Mouse (Mus musculus): ENCODE measurements around the gene Trmt112. TPM values are rescaled to one million over a fixed set of nuclear protein-coding genes. Genes with fewer than 3 reads are reported as not detected.
A peak's percentile ranks its signal among the peaks of the same experiment; 100 is the strongest.

Gene Trmt112
- polyA plus RNA-seq, 1 experiment: 124 TPM

DNA sequence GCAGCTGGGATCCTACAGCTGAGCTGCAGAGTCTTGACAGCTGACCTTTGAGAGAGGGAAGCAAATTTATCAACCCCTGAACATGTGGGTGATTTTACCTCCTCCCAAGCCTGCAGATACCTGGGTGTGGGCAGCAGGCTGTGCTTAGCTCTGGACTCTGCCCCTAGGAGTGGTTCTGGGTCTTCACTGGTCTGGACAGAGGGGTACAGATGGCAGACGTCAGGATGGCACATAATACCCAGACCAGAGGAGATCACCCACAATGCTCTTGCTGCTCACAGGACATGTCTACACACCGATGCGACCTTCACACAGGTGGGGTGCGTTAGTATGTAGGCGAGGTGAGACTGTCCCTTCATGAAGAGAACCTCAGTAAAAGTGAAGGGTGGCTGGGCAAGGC lies 40.0 kb downstream of the Trmt112 start:
- Histone ChIP-seq H3K27ac (ENCODE audit: insufficient read depth, low read length) (no peak overlapping the region), H3K4me1 (ENCODE audit: control insufficient read depth, insufficient read depth, low read length) (peaks cover 22% of the 10 kb centered on the region), H3K4me3 (replicated peaks; ENCODE audit: insufficient read depth, low read depth, low read length) (no peak overlapping the region), H3K27me3 (ENCODE audit: control insufficient read depth, insufficient read depth, low read length) (no peaks in the 10 kb centered on the region)
- TF ChIP-seq CTCF (IDR thresholded peaks at IDR 0.05; ENCODE audit: borderline replicate concordance, insufficient read depth, low read depth, low read length): no peak
- TF ChIP-seq POLR2A (IDR thresholded peaks at IDR 0.05; ENCODE audit: borderline replicate concordance, insufficient read depth, low read length): no peak
- 87% methylated on average over 5 of the region's 5 CpGs for WGBS
- DNase-seq: no peak

- H3K27ac ChIP-seq (ENCODE audit: insufficient read depth, low read length): no peak overlapping the region
- WGBS: 36% methylated on average over 5 of the region's 5 CpGs
- TF ChIP-seq CTCF (IDR thresholded peaks at IDR 0.05; ENCODE audit: borderline replicate concordance, insufficient read depth, low read depth, low read length) (no peak), POLR2A (IDR thresholded peaks at IDR 0.05; ENCODE audit: borderline replicate concordance, insufficient read depth, low read length) (no peak)
Measured at GRCm38 (mm10) chr19:6949951-6950350, 40.5 kb downstream of the Trmt112 start.

DNA sequence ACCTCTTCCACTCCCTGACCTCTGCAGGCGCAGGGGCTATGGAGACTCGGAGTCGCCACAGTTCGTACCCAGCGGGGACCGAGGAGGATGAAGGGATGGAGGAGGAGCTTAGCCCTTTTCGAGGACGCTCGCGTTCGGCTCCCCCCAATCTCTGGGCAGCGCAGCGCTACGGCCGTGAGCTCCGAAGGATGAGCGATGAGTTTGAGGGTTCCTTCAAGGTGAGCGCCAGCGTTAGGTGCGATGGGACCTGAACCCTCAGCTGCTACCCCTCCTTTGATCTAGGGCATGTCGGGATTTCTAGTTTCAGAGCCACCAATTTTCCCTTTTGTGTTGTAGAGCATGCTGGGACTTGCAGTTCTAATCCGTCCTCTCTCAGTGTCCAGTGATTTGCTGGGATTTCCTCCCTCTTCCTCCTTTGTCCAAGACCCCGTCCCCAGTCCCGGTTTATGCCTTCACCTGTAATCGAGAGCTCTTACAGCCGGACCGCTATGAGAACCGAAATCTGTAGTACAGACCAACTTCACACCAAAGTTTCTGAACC lies 41.2 kb downstream of the Trmt112 start:
- peak; percentile 77 to 78 for DNase-seq
- Histone ChIP-seq H3K27ac (ENCODE audit: insufficient read depth, low read length) (peak overlapping the region; percentile 79), H3K27me3 (ENCODE audit: control insufficient read depth, insufficient read depth, low read length) (no peaks in the 10 kb centered on the region), H3K4me3 (replicated peaks; ENCODE audit: insufficient read depth, low read depth, low read length) (peak overlapping the region; percentile 97), H3K4me1 (ENCODE audit: control insufficient read depth, insufficient read depth, low read length) (peaks cover 22% of the 10 kb centered on the region)
- WGBS: under 1% methylated on average over 28 of the region's 28 CpGs
- no peak for TF ChIP-seq CTCF (IDR thresholded peaks at IDR 0.05; ENCODE audit: borderline replicate concordance, insufficient read depth, low read depth, low read length)
- TF ChIP-seq POLR2A (IDR thresholded peaks at IDR 0.05; ENCODE audit: borderline replicate concordance, insufficient read depth, low read length): peak; percentile 81; the same call in 1 of the 2 replicates

More at GRCm38 (mm10) chr19:6949951-6950350, 40.5 kb downstream of the Trmt112 start:
- Histone ChIP-seq H3K4me3 (replicated peaks; ENCODE audit: insufficient read depth, low read depth, low read length) (no peak overlapping the region), H3K27me3 (ENCODE audit: control insufficient read depth, insufficient read depth, low read length) (no peaks in the 10 kb centered on the region), H3K4me1 (ENCODE audit: control insufficient read depth, insufficient read depth, low read length) (peaks cover 22% of the 10 kb centered on the region)
- no peak for DNase-seq

- Histone ChIP-seq H3K4me1 (ENCODE audit: control insufficient read depth, insufficient read depth, low read length) (peaks cover 22% of the 10 kb centered on the region), H3K4me3 (replicated peaks; ENCODE audit: insufficient read depth, low read depth, low read length) (peak overlapping the region; percentile 97), H3K27ac (ENCODE audit: insufficient read depth, low read length) (peak overlapping the region; percentile 79), H3K27me3 (ENCODE audit: control insufficient read depth, insufficient read depth, low read length) (no peaks in the 10 kb centered on the region)
- WGBS: under 1% methylated on average over 35 of the region's 35 CpGs
- peak; percentile 94 to 96 for DNase-seq
- TF ChIP-seq POLR2A (IDR thresholded peaks at IDR 0.05; ENCODE audit: borderline replicate concordance, insufficient read depth, low read length) (peak; percentile 70; the same call in 1 of the 2 replicates), CTCF (IDR thresholded peaks at IDR 0.05; ENCODE audit: borderline replicate concordance, insufficient read depth, low read depth, low read length) (no peak)
Measured at GRCm38 (mm10) chr19:6951381-6951968, 42.0 kb downstream of the Trmt112 start.

DNA sequence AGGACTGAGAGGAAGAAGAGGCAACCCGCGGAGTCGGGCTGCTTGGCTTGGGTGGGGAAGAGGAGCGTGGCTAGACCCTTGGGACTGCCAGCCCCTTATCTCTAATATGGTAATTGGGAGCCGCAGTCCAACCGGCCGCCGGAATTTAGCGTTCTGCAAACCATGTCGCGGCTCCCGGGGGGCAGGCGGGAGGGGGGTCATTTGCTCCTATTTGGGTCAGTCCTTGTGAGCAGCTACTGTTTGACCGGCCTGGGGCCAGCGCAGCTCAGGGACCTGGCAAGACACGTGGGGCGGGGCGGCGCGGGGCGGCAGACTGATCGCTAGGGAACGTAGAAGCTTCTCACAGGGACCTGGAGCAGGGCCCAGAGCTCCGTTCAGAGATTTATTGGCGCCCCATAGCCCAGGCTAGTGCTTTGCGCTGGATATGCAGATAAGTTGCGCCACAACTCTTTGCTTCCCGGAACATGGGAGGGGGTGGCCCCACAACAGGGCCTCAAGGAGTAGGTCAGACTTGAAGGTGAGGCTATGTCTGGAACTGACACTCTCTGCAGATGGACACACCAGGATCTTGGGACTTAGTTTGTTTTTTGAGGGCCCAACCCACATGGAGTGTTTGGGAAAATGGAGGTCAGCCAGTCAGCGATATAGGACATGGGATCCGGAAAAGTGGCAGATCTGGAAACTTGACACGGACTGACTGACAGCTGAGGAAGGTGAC lies 42.7 kb downstream of the Trmt112 start:
- DNase-seq: peak; percentile 78 to 82
- no peak for TF ChIP-seq CTCF (IDR thresholded peaks at IDR 0.05; ENCODE audit: borderline replicate concordance, insufficient read depth, low read depth, low read length)
- no peak for TF ChIP-seq POLR2A (IDR thresholded peaks at IDR 0.05; ENCODE audit: borderline replicate concordance, insufficient read depth, low read length)
- peak overlapping the region; percentile 97 for H3K4me3 ChIP-seq (replicated peaks; ENCODE audit: insufficient read depth, low read depth, low read length)

DNA sequence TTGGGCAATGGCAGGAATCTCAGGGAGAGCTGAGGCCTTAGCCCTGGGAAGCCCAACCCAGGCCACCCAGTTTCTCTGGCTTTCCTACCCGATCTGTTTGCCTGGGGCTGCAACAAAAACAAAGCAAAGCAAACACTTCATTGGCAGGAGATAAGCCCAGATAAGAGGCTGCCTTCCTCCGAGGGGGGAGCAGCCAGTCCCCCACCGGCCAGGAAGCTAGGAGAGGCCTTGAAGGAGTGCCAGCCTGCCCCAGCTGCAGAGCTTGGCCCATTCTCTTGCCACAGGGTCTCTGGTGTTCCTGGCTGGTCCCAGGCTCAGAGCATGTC lies 43.2 kb downstream of the Trmt112 start:
- DNase-seq: no peak

More for the DNA sequence above, 42.7 kb downstream of the Trmt112 start:
- no peaks in the 10 kb centered on the region for H3K27me3 ChIP-seq (ENCODE audit: control insufficient read depth, insufficient read depth, low read length)
- under 1% methylated on average over 31 of the region's 31 CpGs for WGBS
- H3K27ac ChIP-seq (ENCODE audit: insufficient read depth, low read length): peak overlapping the region; percentile 73
- peaks cover 22% of the 10 kb centered on the region for H3K4me1 ChIP-seq (ENCODE audit: control insufficient read depth, insufficient read depth, low read length)

GRCm38 (mm10) chr19:6954046-6954445 lies 44.5 kb downstream of the Trmt112 start:
- TF ChIP-seq POLR2A (IDR thresholded peaks at IDR 0.05; ENCODE audit: borderline replicate concordance, insufficient read depth, low read length) (no peak), CTCF (IDR thresholded peaks at IDR 0.05; ENCODE audit: borderline replicate concordance, insufficient read depth, low read depth, low read length) (no peak)
- 37% methylated on average over 9 of the region's 9 CpGs for WGBS
- H3K4me3 ChIP-seq (replicated peaks; ENCODE audit: insufficient read depth, low read depth, low read length): no peak overlapping the region
- no peaks in the 10 kb centered on the region for H3K27me3 ChIP-seq (ENCODE audit: control insufficient read depth, insufficient read depth, low read length)
- no peak overlapping the region for H3K27ac ChIP-seq (ENCODE audit: insufficient read depth, low read length)
- H3K4me1 ChIP-seq (ENCODE audit: control insufficient read depth, insufficient read depth, low read length): peaks cover 7% of the 10 kb centered on the region
- DNase-seq: peak; percentile 40 to 56

More for the DNA sequence above, 43.2 kb downstream of the Trmt112 start:
- Histone ChIP-seq H3K27ac (ENCODE audit: insufficient read depth, low read length) (peak overlapping the region; percentile 73; the same call in 1 of the 2 replicates), H3K4me1 (ENCODE audit: control insufficient read depth, insufficient read depth, low read length) (peaks cover 21% of the 10 kb centered on the region), H3K27me3 (ENCODE audit: control insufficient read depth, insufficient read depth, low read length) (no peaks in the 10 kb centered on the region), H3K4me3 (replicated peaks; ENCODE audit: insufficient read depth, low read depth, low read length) (peak overlapping the region; percentile 97)
- WGBS: 10% methylated on average over 3 of the region's 3 CpGs
- TF ChIP-seq POLR2A (IDR thresholded peaks at IDR 0.05; ENCODE audit: borderline replicate concordance, insufficient read depth, low read length) (no peak), CTCF (IDR thresholded peaks at IDR 0.05; ENCODE audit: borderline replicate concordance, insufficient read depth, low read depth, low read length) (no peak)

Data from cerebellum, adult 2 months (tissue).